Mouse (Mus musculus) forebrain, embryonic 12.5 days (tissue): ENCODE results near the gene Syt9. TPM values are rescaled to one million over a fixed set of nuclear protein-coding genes. Genes with fewer than 3 reads are reported as not detected.

ENCODE experiments used
- ATAC-seq: fragments of 200-750 bp; cut with Nextera tagmentation; 2 replicates; pipeline ENCODE4 v1.8.0; 2017; ENCODE audit warnings: moderate TSS enrichment; ENCODE audit not compliant: low FRiP score
- H3K27ac ChIP-seq: fragments of 300-500 bp; sonication (generic); 2 replicates; pipeline ENCODE4 v1.5.1; 2016; ENCODE audit warnings: mild to moderate bottlenecking
- H3K27me3 ChIP-seq: fragments of 300-500 bp; sonication (generic); 2 replicates; pipeline ENCODE4 v1.6.1; 2016; ENCODE audit warnings: mild to moderate bottlenecking
- H3K36me3 ChIP-seq: fragments of 300-500 bp; sonication (generic); replicated peaks from 2 replicates; pipeline ENCODE4 v1.6.1; 2016; ENCODE audit warnings: mild to moderate bottlenecking
- H3K4me1 ChIP-seq: fragments of 300-500 bp; sonication (generic); 2 replicates; pipeline ENCODE4 v1.6.1; 2016
- H3K4me2 ChIP-seq: fragments of 300-500 bp; sonication (generic); 2 replicates; pipeline ENCODE4 v1.6.1; 2016; ENCODE audit warnings: mild to moderate bottlenecking, moderate library complexity
- H3K4me3 ChIP-seq: fragments of 300-500 bp; sonication (generic); replicated peaks from 2 replicates; pipeline ENCODE4 v1.5.1; 2016; ENCODE audit warnings: mild to moderate bottlenecking
- H3K9ac ChIP-seq: fragments of 300-500 bp; sonication (generic); 2 replicates; pipeline ENCODE4 v1.6.1; 2016; ENCODE audit warnings: mild to moderate bottlenecking
- H3K9me3 ChIP-seq: fragments of 300-500 bp; sonication (generic); 2 replicates; pipeline ENCODE4 v1.6.1; 2016
- WGBS: fragments of 180-500 bp; shearing (Covaris S2); methylation state at CpG from one replicate; pipeline ENCODE4 v1.1.7; 2016; 5-methylcytosine and 5-hydroxymethylcytosine counted together
- polyA plus RNA-seq: library from polyadenylated mRNA; unstranded; fragments of >200 nt; fragmentation: Nextera tagmentation; extraction: Ambion mirVana; gene quantifications from 2 replicates; pipeline ENCODE4 v1.2.1, GENCODE M21; 2016

The Syt9 gene
- polyA plus RNA-seq, 1 experiment from 2014 or later, result 5.7 TPM

DNA sequence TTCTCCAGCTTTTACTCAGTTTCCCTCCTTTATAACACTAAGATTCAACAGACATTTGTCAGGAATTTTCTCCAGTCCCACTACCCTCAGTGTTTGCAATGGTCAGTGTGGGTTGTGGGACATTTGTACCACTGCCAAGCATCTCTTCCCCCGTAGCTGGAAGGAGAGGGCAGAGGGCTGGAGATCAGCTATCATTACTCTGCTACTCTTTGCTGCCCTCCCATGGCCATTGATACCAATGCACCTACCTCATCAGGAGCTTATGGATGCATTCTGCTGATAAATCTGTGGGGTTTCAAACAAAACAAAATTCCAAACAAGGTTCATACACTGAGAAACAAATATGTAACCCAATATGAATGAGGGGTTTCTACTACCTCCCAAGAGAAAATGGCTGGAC lies 155.8 kb downstream of the Syt9 start:
- no peaks in the 10 kb centered on the region for H3K36me3 ChIP-seq
- no peak overlapping the region for H3K9ac ChIP-seq
- H3K4me3 ChIP-seq, result no peak overlapping the region
- H3K27ac ChIP-seq, result no peak overlapping the region
- H3K4me1 ChIP-seq, result no peaks in the 10 kb centered on the region
- ATAC-seq, result peak; percentile 55; the same call in 1 of the 2 replicates
- H3K27me3 ChIP-seq, result no peaks in the 10 kb centered on the region
- H3K4me2 ChIP-seq, result no peak overlapping the region
- WGBS, result 23% methylated on average over 1 of the region's 1 CpGs
- no peaks in the 10 kb centered on the region for H3K9me3 ChIP-seq

DNA sequence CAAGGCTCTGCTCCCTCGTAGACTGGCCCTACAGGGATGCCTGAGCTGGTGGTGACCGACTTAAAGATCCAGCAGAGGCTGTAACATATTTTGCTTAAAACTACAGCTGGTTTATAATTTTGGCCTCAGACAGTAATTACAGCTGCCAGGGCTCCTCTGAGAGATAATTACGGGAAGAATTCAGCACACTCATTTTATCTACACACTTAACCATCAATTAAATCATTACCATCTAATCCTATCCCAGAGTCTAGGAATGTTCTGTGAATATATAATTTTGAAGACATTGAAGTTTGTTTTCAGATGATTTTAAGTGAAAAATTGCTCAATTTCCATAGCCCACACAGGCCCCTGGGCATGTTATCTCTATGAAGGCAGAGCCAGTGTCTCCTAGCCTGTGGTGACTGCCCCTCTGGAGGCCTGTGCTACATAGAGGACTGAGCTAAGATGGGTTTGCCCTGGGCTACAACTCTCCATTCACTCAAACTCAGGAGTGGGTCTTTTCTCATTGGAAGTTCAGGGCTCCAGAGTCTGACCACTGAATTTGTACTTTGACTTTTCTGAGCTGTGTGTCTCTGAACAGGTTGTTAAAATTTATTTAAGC lies 157.7 kb downstream of the Syt9 start:
- Histone ChIP-seq H3K9ac (no peak overlapping the region), H3K36me3 (no peaks in the 10 kb centered on the region), H3K27ac (no peak overlapping the region), H3K4me2 (no peak overlapping the region), H3K27me3 (no peaks in the 10 kb centered on the region), H3K4me3 (no peak overlapping the region), H3K9me3 (no peaks in the 10 kb centered on the region), H3K4me1 (no peaks in the 10 kb centered on the region)
- 71% methylated on average over 3 of the region's 3 CpGs for WGBS
- no peak for ATAC-seq

DNA sequence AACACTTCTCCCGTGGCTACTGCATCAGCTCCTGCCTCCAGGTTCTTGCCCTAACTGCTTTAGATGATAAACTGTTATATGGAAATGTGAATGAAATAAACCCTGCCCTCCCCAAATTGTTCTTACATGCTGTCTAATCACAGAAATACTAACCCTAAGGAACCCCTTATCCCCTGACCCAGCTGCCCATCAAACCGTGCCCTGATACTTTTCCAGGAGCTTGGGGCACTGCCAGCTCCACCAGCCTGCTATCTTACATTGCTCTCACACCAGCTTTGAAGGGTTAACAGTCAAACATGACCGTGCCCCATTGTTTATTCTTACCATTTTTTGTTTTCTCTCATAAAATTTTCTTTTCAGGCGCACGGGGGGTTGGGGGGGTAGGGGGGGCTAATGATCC lies 158.8 kb downstream of the Syt9 start:
- ATAC-seq, result no peak
- H3K4me1 ChIP-seq, result no peaks in the 10 kb centered on the region
- H3K4me2 ChIP-seq, result no peak overlapping the region
- no peak overlapping the region for H3K4me3 ChIP-seq
- H3K36me3 ChIP-seq, result no peaks in the 10 kb centered on the region
- H3K9me3 ChIP-seq, result no peaks in the 10 kb centered on the region
- no peaks in the 10 kb centered on the region for H3K27me3 ChIP-seq
- no peak overlapping the region for H3K9ac ChIP-seq
- 84% methylated on average over 5 of the region's 5 CpGs for WGBS
- H3K27ac ChIP-seq, result no peak overlapping the region

DNA sequence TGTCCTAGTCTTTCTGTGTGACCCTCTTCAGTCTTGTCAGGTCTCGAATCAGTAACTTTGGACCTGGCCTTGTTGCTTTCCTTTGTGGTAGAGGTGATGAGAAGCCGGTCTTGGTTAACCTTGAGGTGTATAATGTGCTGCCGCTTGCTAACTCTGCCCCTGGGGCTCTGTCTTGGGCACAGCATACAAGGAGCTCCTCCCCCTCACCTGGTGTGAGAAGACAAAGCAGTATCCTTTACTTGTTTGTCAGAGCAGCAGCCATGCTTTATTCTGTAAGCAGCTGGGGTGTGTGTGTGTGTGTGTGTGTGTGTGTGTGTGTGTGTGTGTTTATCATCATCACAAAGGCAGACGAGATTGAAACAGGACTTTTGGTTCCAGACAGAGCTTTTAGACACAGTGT lies 164.8 kb downstream of the Syt9 start:
- H3K27me3 ChIP-seq, result no peaks in the 10 kb centered on the region
- H3K9ac ChIP-seq, result no peak overlapping the region
- H3K36me3 ChIP-seq, result no peaks in the 10 kb centered on the region
- no peaks in the 10 kb centered on the region for H3K9me3 ChIP-seq
- no peak overlapping the region for H3K4me2 ChIP-seq
- no peak overlapping the region for H3K27ac ChIP-seq
- 86% methylated on average over 4 of the region's 4 CpGs for WGBS
- H3K4me1 ChIP-seq, result no peaks in the 10 kb centered on the region
- ATAC-seq, result no peak
- no peak overlapping the region for H3K4me3 ChIP-seq

DNA sequence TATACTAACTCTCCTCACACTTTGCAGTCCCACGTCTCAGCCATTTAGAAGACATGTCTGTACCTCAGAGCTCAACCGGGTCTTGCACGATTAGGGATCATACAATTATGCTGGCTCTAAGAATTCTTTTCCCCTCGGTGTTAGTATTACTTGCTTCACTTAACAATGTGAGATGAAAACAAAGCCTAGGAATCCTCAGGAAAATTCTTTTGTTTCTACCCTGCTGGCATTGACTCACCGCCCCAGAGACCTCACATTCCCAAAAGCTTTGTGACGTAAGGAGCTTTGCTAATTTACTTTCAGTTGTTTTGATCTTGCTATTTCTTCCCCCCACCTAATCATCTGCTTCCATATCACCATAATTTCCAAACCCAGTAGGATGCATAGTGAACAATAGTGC lies 166.0 kb downstream of the Syt9 start:
- H3K4me2 ChIP-seq, result no peak overlapping the region
- H3K27ac ChIP-seq, result no peak overlapping the region
- H3K9ac ChIP-seq, result no peak overlapping the region
- no peaks in the 10 kb centered on the region for H3K9me3 ChIP-seq
- H3K27me3 ChIP-seq, result no peaks in the 10 kb centered on the region
- 31% methylated on average over 6 of the region's 6 CpGs for WGBS
- H3K4me3 ChIP-seq, result no peak overlapping the region
- no peak for ATAC-seq
- no peaks in the 10 kb centered on the region for H3K4me1 ChIP-seq
- no peaks in the 10 kb centered on the region for H3K36me3 ChIP-seq

DNA sequence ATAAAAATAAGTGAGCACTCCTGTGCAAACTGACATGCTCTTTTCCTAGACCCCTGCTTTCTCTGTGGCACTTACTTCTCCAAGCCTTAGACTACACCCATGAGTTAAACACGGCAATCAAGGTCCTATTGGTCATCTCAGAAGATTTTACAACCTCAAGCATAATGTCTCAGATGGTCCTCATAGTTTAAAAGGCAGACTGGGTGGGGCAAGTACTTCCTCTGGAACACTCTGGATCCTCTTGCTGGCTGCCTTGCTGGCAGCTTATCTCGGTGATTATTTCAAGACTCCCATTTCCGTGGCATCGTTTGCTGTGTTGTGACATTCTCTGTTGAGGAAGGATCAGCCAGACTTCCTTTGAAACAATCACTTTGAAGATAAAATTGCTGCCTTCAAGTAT lies 169.5 kb downstream of the Syt9 start:
- Histone ChIP-seq H3K4me3 (no peak overlapping the region), H3K9ac (no peak overlapping the region), H3K27me3 (no peaks in the 10 kb centered on the region), H3K27ac (no peak overlapping the region), H3K4me1 (no peaks in the 10 kb centered on the region), H3K4me2 (no peak overlapping the region), H3K9me3 (no peaks in the 10 kb centered on the region), H3K36me3 (no peaks in the 10 kb centered on the region)
- ATAC-seq, result no peak
- WGBS, result 68% methylated on average over 4 of the region's 4 CpGs

DNA sequence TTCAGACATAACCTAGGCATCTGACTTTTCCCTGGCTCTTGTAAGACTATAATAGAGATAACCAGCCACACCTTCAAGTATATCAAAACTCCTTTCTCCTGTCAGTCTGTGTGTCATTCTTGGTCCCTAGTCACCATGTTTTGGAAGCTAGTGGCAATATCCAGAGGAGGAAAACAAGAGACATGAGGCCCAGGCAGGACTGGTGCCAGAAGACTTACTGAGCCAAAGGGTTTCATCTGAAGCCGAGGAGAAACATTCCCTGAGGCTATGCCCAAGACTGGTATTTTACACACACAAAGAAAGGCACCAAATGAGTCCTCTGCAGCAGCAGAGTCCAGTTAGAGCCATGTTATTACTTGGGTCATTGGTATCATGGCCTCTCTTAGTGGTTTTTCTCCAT lies 174.5 kb downstream of the Syt9 start:
- WGBS, result 69% methylated on average over 1 of the region's 1 CpGs
- Histone ChIP-seq H3K4me3 (no peak overlapping the region), H3K4me1 (no peaks in the 10 kb centered on the region), H3K27me3 (no peaks in the 10 kb centered on the region), H3K9ac (no peak overlapping the region), H3K36me3 (peaks cover 3% of the 10 kb centered on the region; the same call in 1 of the 2 replicates), H3K4me2 (no peak overlapping the region), H3K27ac (no peak overlapping the region), H3K9me3 (no peaks in the 10 kb centered on the region)
- no peak for ATAC-seq

DNA sequence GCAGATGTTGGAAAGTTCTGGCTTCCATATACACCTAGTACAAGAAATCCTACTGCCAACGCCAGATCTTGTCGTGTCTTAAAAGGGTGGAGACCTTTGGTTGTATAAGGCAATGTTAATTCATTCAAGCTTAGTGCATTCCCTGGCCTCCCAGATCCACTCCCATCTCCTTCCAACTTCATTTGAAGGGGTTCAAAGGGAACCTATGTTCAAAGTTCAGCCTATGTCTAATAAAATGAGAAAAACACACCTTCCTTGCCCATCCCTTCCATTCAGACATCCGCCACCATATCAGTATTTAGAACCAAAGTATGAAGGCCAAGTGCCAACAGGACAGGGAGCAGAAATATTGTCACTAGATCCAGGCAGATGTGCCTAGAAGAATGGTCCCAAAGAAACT lies 177.3 kb downstream of the Syt9 start:
- H3K4me1 ChIP-seq, result no peaks in the 10 kb centered on the region
- H3K9me3 ChIP-seq, result no peaks in the 10 kb centered on the region
- WGBS, result 93% methylated on average over 3 of the region's 3 CpGs
- ATAC-seq, result no peak
- H3K4me3 ChIP-seq, result no peak overlapping the region
- peaks cover 3% of the 10 kb centered on the region; the same call in 1 of the 2 replicates for H3K36me3 ChIP-seq
- H3K9ac ChIP-seq, result no peak overlapping the region
- H3K27ac ChIP-seq, result no peak overlapping the region
- H3K27me3 ChIP-seq, result no peaks in the 10 kb centered on the region
- no peak overlapping the region for H3K4me2 ChIP-seq

DNA sequence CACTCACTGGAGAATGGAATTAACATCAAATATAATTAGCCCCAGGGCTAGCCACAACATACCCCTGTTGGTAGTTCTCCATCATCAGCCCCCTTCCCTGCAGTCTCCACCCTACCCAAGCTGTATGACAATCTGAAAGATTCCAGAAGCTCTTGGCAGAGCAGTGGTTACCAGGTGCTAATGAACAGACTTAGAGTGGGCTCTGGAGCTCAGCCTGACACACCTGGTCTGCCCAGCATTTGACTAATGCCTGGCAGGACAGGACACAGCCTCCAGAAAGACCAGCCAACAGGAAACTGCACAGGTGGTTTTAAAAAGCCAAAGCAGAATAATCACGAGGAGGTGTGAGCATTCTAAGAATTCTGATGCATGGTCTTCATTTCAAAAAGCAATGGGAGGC lies 182.9 kb downstream of the Syt9 start:
- no peaks in the 10 kb centered on the region for H3K9me3 ChIP-seq
- ATAC-seq, result no peak
- H3K27ac ChIP-seq, result no peak overlapping the region
- no peaks in the 10 kb centered on the region for H3K36me3 ChIP-seq
- H3K27me3 ChIP-seq, result no peaks in the 10 kb centered on the region
- 86% methylated on average over 1 of the region's 1 CpGs for WGBS
- no peak overlapping the region for H3K9ac ChIP-seq
- no peak overlapping the region for H3K4me2 ChIP-seq
- H3K4me3 ChIP-seq, result no peak overlapping the region
- H3K4me1 ChIP-seq, result no peaks in the 10 kb centered on the region

DNA sequence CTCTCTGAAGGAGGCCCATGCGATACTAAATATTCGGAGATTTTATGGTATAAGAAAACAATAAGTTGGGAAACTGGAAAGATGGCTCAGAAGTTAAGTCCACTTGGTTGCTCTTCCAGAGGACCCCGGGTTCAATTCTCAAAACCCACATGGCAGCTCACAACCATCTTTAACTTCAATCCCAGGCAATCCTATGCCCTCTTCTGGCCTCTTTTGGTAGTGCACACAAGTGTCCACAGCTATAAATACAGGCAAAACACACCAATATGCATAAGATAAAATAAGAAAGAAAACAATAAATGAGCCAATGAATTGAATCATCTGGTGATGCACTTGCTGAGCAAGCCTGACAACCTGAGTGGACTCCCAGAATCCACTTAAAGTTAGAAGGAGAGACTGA lies 185.4 kb downstream of the Syt9 start:
- Histone ChIP-seq H3K27ac (no peak overlapping the region), H3K9me3 (no peaks in the 10 kb centered on the region), H3K4me3 (no peak overlapping the region), H3K9ac (no peak overlapping the region), H3K36me3 (no peaks in the 10 kb centered on the region), H3K4me1 (no peaks in the 10 kb centered on the region), H3K4me2 (no peak overlapping the region), H3K27me3 (no peaks in the 10 kb centered on the region)
- 89% methylated on average over 3 of the region's 3 CpGs for WGBS
- ATAC-seq, result no peak

DNA sequence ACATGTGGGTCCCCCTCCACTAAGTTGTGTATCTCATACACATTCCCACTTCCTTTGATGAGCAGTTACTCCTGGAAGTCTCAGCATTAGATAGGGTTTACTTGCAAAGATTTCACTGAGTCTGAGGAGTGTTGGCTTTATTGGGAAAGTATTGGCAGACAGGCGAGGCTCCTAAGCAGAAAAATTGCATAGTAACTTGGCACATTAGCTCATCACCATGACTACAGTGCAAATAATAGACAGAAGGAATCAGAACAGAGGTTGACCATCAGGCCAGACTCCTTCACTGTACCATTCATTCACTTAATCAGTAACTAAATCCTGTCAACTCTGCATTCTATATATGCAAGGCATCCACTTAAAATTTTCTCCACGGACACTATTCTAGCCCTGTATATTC lies 190.1 kb downstream of the Syt9 start:
- H3K36me3 ChIP-seq, result no peaks in the 10 kb centered on the region
- no peak overlapping the region for H3K27ac ChIP-seq
- H3K9ac ChIP-seq, result no peak overlapping the region
- H3K27me3 ChIP-seq, result no peaks in the 10 kb centered on the region
- H3K4me3 ChIP-seq, result no peak overlapping the region
- H3K4me1 ChIP-seq, result no peaks in the 10 kb centered on the region
- no peak for ATAC-seq
- no peak overlapping the region for H3K4me2 ChIP-seq
- no peaks in the 10 kb centered on the region for H3K9me3 ChIP-seq
- 82% methylated on average over 2 of the region's 2 CpGs for WGBS

DNA sequence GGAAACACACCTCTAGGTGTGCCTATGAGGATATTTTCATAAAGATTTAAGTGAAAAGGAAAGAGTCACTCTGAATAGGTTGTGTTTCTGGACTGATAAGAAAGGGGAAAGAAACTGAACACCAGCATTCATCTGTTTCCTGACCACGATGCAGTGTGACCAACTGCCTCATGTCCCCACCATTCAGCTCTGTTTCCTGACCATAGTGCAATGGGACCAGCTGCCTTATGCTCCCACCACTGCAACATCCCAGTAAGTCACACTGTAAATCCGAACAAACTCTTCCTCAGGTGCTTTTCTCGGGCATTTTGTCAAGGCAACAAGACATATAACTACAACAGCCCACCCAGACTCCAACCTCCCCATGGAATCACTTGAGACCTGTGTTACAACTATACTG lies 191.1 kb downstream of the Syt9 start:
- no peaks in the 10 kb centered on the region for H3K36me3 ChIP-seq
- no peak overlapping the region for H3K4me2 ChIP-seq
- H3K27me3 ChIP-seq, result no peaks in the 10 kb centered on the region
- no peaks in the 10 kb centered on the region for H3K4me1 ChIP-seq
- H3K9ac ChIP-seq, result no peak overlapping the region
- ATAC-seq, result no peak
- H3K4me3 ChIP-seq, result no peak overlapping the region
- H3K9me3 ChIP-seq, result no peaks in the 10 kb centered on the region
- no peak overlapping the region for H3K27ac ChIP-seq
- WGBS, result 77% methylated on average over 3 of the region's 3 CpGs

DNA sequence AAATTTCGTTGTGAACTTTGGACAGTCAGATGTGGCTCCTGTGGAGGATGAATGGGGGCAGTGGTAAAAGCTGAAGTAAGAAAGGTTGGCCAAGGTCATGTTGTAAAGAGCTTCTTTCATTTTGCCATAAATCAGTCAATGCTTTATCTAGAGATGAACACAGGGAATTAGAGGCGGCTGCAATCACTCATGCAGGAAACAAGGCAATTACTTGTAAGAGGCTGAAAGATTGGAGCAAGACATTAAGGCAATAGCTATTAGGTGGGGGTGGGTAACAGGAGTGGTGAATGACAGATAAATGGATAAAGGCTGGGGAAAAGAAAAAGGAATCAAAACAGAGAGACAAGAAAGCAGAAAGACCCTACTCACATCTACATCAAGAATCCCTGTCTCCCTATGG lies 193.2 kb downstream of the Syt9 start:
- no peak overlapping the region for H3K27ac ChIP-seq
- ATAC-seq, result no peak
- H3K36me3 ChIP-seq, result no peaks in the 10 kb centered on the region
- no peak overlapping the region for H3K9ac ChIP-seq
- H3K4me1 ChIP-seq, result no peaks in the 10 kb centered on the region
- no peak overlapping the region for H3K4me2 ChIP-seq
- no peaks in the 10 kb centered on the region for H3K9me3 ChIP-seq
- no peaks in the 10 kb centered on the region for H3K27me3 ChIP-seq
- no peak overlapping the region for H3K4me3 ChIP-seq
- WGBS, result 48% methylated on average over 2 of the region's 2 CpGs
